Mouse (Mus musculus) liver, embryonic 15.5 days (tissue): ENCODE measurements around the gene Prrt4. TPM values are rescaled to one million over a fixed set of nuclear protein-coding genes. Genes with fewer than 3 reads are reported as not detected.
A peak's percentile ranks its signal among the peaks of the same experiment; 100 is the strongest.

Experiments used
- ATAC-seq: fragments of 200-750 bp; cut with Nextera tagmentation; 2 replicates; pipeline ENCODE4 v1.8.0; 2017; ENCODE audit warnings: moderate number of reproducible peaks, mild to moderate bottlenecking, moderate library complexity; ENCODE audit not compliant: insufficient read depth
- H3K27ac ChIP-seq: fragments of 300-500 bp; sonication (generic); replicated peaks from 2 replicates; pipeline ENCODE4 v1.5.1; 2015; ENCODE audit warnings: mild to moderate bottlenecking, inconsistent platforms
- H3K27me3 ChIP-seq: fragments of 300-500 bp; sonication (generic); 2 replicates; pipeline ENCODE4 v1.6.1; 2015; ENCODE audit warnings: mild to moderate bottlenecking, inconsistent platforms
- H3K36me3 ChIP-seq: fragments of 300-500 bp; sonication (generic); replicated peaks from 2 replicates; pipeline ENCODE4 v1.6.1; 2015; ENCODE audit warnings: moderate library complexity, mild to moderate bottlenecking, inconsistent platforms
- H3K4me1 ChIP-seq: fragments of 300-500 bp; sonication (generic); replicated peaks from 2 replicates; pipeline ENCODE4 v1.6.1; 2015; ENCODE audit warnings: inconsistent platforms
- H3K4me2 ChIP-seq: fragments of 300-500 bp; sonication (generic); 2 replicates; pipeline ENCODE4 v1.6.1; 2015; ENCODE audit warnings: moderate library complexity, mild to moderate bottlenecking, inconsistent platforms
- H3K4me3 ChIP-seq: fragments of 300-500 bp; sonication (generic); replicated peaks from 2 replicates; pipeline ENCODE4 v1.5.1; 2015; ENCODE audit warnings: mild to moderate bottlenecking, inconsistent platforms
- H3K9ac ChIP-seq: fragments of 300-500 bp; sonication (generic); 2 replicates; pipeline ENCODE4 v1.6.1; 2015; ENCODE audit warnings: moderate library complexity, mild to moderate bottlenecking, inconsistent platforms
- H3K9me3 ChIP-seq: fragments of 300-500 bp; sonication (generic); replicated peaks from 2 replicates; pipeline ENCODE4 v1.6.1; 2016; ENCODE audit warnings: inconsistent platforms
- WGBS: fragments of 180-500 bp; shearing (Covaris S2); methylation state at CpG from one replicate; pipeline ENCODE4 v1.1.7; 2015; ENCODE audit warnings: mixed read lengths; ENCODE audit not compliant: insufficient replicate concordance; 5-methylcytosine and 5-hydroxymethylcytosine counted together
- polyA plus RNA-seq: library from polyadenylated mRNA; unstranded; fragments of >200 nt; fragmentation: Nextera tagmentation; extraction: Ambion mirVana; gene quantifications from 2 replicates; pipeline ENCODE4 v1.2.1, GENCODE M21; 2015

The Prrt4 gene
- polyA plus RNA-seq, 1 experiment from 2014 or later, result 0.02 TPM

- no peak for ATAC-seq
- peaks cover 4% of the 10 kb centered on the region for H3K4me1 ChIP-seq
- WGBS, result 17% methylated on average over 25 of the region's 25 CpGs
- no peak overlapping the region for H3K27ac ChIP-seq
- no peaks in the 10 kb centered on the region for H3K9me3 ChIP-seq
- peak overlapping the region; percentile 34 for H3K4me3 ChIP-seq
- H3K9ac ChIP-seq, result no peak overlapping the region
- H3K4me2 ChIP-seq, result peak overlapping the region; percentile 54
- no peaks in the 10 kb centered on the region; the same call in 1 of the 2 replicates for H3K36me3 ChIP-seq
- H3K27me3 ChIP-seq, result peaks cover 39% of the 10 kb centered on the region
Observed at GRCm38 (mm10) chr6:29198309-29199222, 19.2 kb upstream of the Prrt4 start.

- Histone ChIP-seq H3K4me1 (peaks cover 4% of the 10 kb centered on the region), H3K27me3 (peaks cover 46% of the 10 kb centered on the region), H3K4me3 (no peak overlapping the region), H3K4me2 (no peak overlapping the region), H3K9me3 (no peaks in the 10 kb centered on the region), H3K27ac (no peak overlapping the region), H3K9ac (no peak overlapping the region), H3K36me3 (no peaks in the 10 kb centered on the region)
- WGBS, result 63% methylated on average over 5 of the region's 5 CpGs
- ATAC-seq, result no peak
Observed at GRCm38 (mm10) chr6:29195846-29196698, 16.7 kb upstream of the Prrt4 start.

GRCm38 (mm10) chr6:29195146-29195545, 15.8 kb upstream of the Prrt4 start:
- no peak for ATAC-seq
- peaks cover 43% of the 10 kb centered on the region for H3K27me3 ChIP-seq
- H3K4me1 ChIP-seq, result peaks cover 4% of the 10 kb centered on the region
- no peaks in the 10 kb centered on the region for H3K36me3 ChIP-seq
- H3K27ac ChIP-seq, result no peak overlapping the region
- H3K9ac ChIP-seq, result no peak overlapping the region
- H3K4me3 ChIP-seq, result no peak overlapping the region
- 51% methylated on average over 5 of the region's 5 CpGs for WGBS
- H3K4me2 ChIP-seq, result no peak overlapping the region
- no peaks in the 10 kb centered on the region for H3K9me3 ChIP-seq

GRCm38 (mm10) chr6:29193961-29194750, 14.8 kb upstream of the Prrt4 start:
- Histone ChIP-seq H3K9ac (no peak overlapping the region), H3K4me1 (peaks cover 4% of the 10 kb centered on the region), H3K9me3 (no peaks in the 10 kb centered on the region), H3K4me2 (no peak overlapping the region; the same call in 1 of the 2 replicates), H3K27ac (no peak overlapping the region), H3K4me3 (no peak overlapping the region), H3K27me3 (peaks cover 44% of the 10 kb centered on the region), H3K36me3 (no peaks in the 10 kb centered on the region)
- WGBS, result 22% methylated on average over 15 of the region's 15 CpGs
- no peak for ATAC-seq

- Histone ChIP-seq H3K4me3 (no peak overlapping the region), H3K4me1 (no peaks in the 10 kb centered on the region), H3K4me2 (no peak overlapping the region), H3K9ac (no peak overlapping the region), H3K27me3 (peaks cover 19% of the 10 kb centered on the region), H3K27ac (no peak overlapping the region), H3K36me3 (no peaks in the 10 kb centered on the region), H3K9me3 (no peaks in the 10 kb centered on the region)
- ATAC-seq, result no peak
- 14% methylated on average over 1 of the region's 1 CpGs for WGBS
Observed at GRCm38 (mm10) chr6:29187936-29188335, 8.6 kb upstream of the Prrt4 start.

- Histone ChIP-seq H3K9me3 (no peaks in the 10 kb centered on the region), H3K27ac (no peak overlapping the region), H3K4me2 (no peak overlapping the region; the same call in 1 of the 2 replicates), H3K4me1 (peaks cover 8% of the 10 kb centered on the region; the same call in 1 of the 2 replicates), H3K4me3 (no peak overlapping the region), H3K36me3 (no peaks in the 10 kb centered on the region), H3K9ac (no peak overlapping the region), H3K27me3 (peaks cover 84% of the 10 kb centered on the region)
- 39% methylated on average over 8 of the region's 8 CpGs for WGBS
- no peak for ATAC-seq
Observed at GRCm38 (mm10) chr6:29179843-29180242, 459 bp upstream of the Prrt4 start.

- H3K4me2 ChIP-seq, result peak overlapping the region; percentile 70
- H3K27me3 ChIP-seq, result peaks cover 100% of the 10 kb centered on the region
- no peaks in the 10 kb centered on the region for H3K36me3 ChIP-seq
- WGBS, result 17% methylated on average over 17 of the region's 17 CpGs
- no peak overlapping the region for H3K27ac ChIP-seq
- no peak for ATAC-seq
- no peak overlapping the region for H3K9ac ChIP-seq
- H3K4me3 ChIP-seq, result no peak overlapping the region
- peaks cover 8% of the 10 kb centered on the region; the same call in 1 of the 2 replicates for H3K4me1 ChIP-seq
- H3K9me3 ChIP-seq, result no peaks in the 10 kb centered on the region
Observed at GRCm38 (mm10) chr6:29177901-29178879, 1.2 kb downstream of the Prrt4 start.

- Histone ChIP-seq H3K27ac (no peak overlapping the region), H3K36me3 (no peaks in the 10 kb centered on the region), H3K27me3 (peaks cover 100% of the 10 kb centered on the region), H3K4me1 (peaks cover 21% of the 10 kb centered on the region), H3K4me2 (no peak overlapping the region), H3K9ac (no peak overlapping the region), H3K4me3 (no peak overlapping the region), H3K9me3 (no peaks in the 10 kb centered on the region)
- no peak for ATAC-seq
- WGBS, result 65% methylated on average over 3 of the region's 3 CpGs
Observed at GRCm38 (mm10) chr6:29175113-29175512, 4.3 kb downstream of the Prrt4 start.

- 32% methylated on average over 7 of the region's 7 CpGs for WGBS
- no peak for ATAC-seq
- no peaks in the 10 kb centered on the region for H3K9me3 ChIP-seq
- no peaks in the 10 kb centered on the region for H3K36me3 ChIP-seq
- no peak overlapping the region for H3K27ac ChIP-seq
- H3K4me3 ChIP-seq, result no peak overlapping the region
- H3K4me2 ChIP-seq, result no peak overlapping the region
- peaks cover 100% of the 10 kb centered on the region for H3K27me3 ChIP-seq
- peaks cover 21% of the 10 kb centered on the region for H3K4me1 ChIP-seq
- H3K9ac ChIP-seq, result no peak overlapping the region
Observed at GRCm38 (mm10) chr6:29174368-29174767, 5.0 kb downstream of the Prrt4 start.

GRCm38 (mm10) chr6:29170952-29171388, 8.4 kb downstream of the Prrt4 start:
- no peaks in the 10 kb centered on the region for H3K9me3 ChIP-seq
- peak overlapping the region; percentile 72 for H3K4me2 ChIP-seq
- H3K4me3 ChIP-seq, result peak overlapping the region; percentile 43
- 0 out of 2 replicates have a peak, but pooled peaks have one; percentile 37 for ATAC-seq
- WGBS, result 0% methylated on average over 40 of the region's 40 CpGs
- H3K9ac ChIP-seq, result no peak overlapping the region
- peaks cover 100% of the 10 kb centered on the region for H3K27me3 ChIP-seq
- H3K36me3 ChIP-seq, result no peaks in the 10 kb centered on the region
- no peak overlapping the region for H3K27ac ChIP-seq
- peaks cover 15% of the 10 kb centered on the region for H3K4me1 ChIP-seq
